Mouse (Mus musculus) adrenal gland, postnatal 36 days (tissue): ENCODE measurements around the gene Ell. TPM values are rescaled to one million over a fixed set of nuclear protein-coding genes. Genes with fewer than 3 reads are reported as not detected.
"Not testable (repeated sequence)": the region's sequence is repeated elsewhere in the genome, so short reads cannot be mapped to it uniquely, and the experiment has no call there.

Experiments used
- DNase-seq, 2 experiments: peaks; one replicate each; pipeline ENCODE4 v3.0.0; 2021; ENCODE audit warnings: mixed read lengths in 1 of 2
- total RNA-seq, 2 experiments: library from RNA; stranded (reverse); gene quantifications; 2 replicates each; pipeline ENCODE4 v1.2.3; 2021

Ell gene
- total RNA-seq, 2 experiments from 2014 or later = 22.3 to 25.3 TPM

DNA sequence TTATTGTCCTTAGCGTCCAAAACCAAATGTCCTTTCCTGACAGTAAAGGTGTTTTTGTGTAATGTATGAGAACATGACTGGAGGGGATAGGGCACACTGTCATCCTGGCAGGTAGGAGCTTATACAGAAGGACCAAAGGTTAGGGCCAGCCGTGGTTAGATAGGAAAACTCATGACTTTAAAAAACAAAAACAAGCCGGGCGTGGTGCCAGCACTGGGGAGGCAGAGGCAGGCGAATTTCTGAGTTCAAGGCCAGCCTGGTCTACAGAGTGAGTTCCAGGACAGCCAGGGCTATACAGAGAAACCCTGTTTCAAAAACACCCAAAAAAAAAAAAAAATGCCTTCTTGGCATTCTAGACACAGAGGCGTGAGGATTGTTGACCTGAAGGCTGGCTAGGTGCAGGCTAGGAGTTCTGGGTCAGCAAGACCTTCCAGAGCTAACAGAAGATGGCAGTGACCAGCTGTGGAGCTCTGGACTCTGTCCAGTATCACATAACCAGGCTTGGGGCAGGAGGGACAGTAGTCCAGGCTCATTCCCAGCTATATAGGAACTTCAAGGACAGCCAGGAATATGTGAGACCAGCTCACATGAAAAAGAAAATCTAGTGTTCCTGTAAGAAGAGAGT, 24.6 kb downstream of the Ell start:
- no peak for DNase-seq

DNA sequence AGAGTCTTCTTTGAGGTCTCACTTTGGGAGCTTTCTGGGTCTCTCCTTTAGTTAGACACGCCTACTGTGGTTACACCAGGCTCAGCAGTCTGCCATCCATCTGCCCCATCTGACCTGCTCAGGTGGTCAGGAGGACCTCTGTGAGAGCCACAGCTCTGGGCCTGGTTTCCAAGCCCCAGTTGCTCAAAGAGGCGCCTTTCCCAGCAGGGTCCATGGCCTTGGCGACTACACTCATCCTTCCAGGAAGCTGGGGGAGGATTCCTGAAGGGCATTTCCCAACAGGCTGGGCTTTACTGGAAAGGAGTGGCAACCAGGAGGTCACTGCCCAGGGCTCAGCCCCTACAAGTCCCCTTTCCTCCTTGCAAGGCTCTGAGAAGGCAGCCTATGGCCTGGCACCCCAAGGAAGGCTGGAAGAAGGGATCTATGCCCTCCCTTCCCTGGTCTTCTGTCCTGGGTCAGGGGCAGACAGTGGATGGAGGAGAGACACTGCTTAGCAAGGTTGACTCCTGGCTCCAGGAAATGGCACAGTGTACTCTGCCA, 25.5 kb downstream of the Ell start:
- DNase-seq = peak; percentile 43 to 66

DNA sequence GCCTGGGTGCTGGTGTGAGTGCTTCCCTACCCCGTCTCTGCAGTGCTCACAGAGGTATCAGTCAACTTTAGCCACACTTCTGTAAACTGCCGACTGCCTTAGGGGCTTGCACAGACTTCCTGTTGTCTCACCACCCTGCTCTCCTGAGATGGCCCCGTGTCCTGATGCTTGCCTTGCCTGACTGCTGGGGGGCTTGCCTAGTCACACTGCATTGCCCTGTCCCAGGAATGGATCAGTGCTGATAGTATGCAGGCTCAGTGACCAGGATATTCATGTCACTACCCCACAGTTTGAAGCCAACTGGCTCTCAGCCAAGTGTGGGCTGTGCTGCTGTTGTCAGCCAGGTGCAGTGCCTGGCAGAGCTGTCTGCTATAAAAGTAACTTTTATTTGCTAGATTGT, 26.3 kb downstream of the Ell start:
- DNase-seq = peak; percentile 50 to 62

DNA sequence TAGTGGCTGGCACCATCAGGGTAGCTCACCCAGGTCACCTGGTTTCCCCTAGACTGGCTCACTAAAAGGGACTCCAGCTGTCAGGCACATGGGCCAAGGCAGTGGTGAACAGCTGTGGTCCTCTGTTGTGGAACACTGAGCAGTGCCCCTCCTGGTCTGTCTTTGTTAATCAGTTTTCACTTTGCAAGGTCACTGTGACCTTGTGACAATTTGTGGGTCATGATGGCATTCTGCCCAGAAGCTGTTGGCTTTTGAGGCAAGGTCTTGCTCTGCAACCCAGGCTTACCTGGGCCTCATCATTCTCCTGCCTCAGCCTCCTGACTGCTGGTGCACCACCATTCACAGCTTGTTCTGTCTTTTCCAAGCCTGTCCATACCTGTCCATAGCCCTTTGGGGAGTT, 31.1 kb downstream of the Ell start:
- peak in 1 of 2 experiments; percentile 59 for DNase-seq

DNA sequence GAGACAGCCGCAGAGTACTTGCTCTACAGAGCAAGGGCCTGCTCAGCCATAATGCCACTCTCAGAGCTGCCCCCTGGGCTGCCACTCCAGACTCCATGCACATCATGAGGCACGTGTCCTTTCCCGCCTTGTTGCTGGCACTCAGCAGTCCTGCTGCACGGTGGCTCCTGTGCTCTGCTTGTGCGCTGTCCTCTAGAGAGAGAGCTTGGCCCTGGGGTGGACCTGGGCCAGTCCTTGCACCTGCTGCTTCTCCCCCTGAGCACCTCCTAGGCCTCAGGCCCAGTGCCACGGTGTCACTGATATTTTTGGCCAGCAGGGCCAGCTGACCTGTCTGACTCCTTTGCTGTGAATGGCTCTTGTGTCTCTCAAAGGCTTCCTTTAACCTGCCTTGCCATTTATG, 31.7 kb downstream of the Ell start:
- DNase-seq = no peak

DNA sequence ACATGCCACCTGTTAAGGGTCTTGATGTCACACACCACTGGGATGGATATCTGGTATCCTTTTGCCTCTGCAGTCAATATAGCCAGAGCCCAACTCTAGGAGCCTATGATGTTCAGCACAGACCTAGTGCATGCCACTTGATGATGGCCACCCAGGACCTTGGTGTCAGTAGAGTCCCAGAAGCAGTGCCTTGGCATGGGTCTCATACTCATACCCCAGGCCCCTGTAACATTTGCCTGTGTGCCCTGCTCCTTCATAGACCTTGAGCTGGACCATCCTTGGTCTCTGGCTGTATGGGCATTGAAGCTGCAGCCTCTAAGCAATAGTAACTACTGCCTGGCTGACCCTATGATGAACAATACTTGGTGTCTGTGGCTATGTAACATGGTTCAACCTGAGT, 35.0 kb downstream of the Ell start:
- DNase-seq = no peak

DNA sequence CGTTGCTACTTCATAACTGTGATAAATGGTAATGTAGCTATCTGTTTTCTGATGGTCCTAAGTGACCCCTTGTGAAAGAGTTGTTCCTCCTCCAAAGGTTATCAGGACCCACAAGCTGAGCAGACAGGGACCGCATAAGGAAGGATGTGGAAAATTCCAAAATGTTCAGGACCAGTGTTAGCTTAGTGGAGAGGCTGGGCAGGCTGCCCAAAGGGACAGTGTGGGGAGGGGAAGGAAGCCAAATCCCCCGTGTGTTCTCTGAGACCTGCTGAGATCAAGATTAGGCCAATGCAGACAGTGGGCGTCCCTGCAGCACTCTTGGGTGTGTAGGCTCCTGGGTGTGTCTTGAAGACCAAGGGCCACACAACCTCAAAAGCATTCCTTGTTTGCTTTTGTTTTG, 35.7 kb downstream of the Ell start:
- peak; percentile 78 to 84 for DNase-seq

DNA sequence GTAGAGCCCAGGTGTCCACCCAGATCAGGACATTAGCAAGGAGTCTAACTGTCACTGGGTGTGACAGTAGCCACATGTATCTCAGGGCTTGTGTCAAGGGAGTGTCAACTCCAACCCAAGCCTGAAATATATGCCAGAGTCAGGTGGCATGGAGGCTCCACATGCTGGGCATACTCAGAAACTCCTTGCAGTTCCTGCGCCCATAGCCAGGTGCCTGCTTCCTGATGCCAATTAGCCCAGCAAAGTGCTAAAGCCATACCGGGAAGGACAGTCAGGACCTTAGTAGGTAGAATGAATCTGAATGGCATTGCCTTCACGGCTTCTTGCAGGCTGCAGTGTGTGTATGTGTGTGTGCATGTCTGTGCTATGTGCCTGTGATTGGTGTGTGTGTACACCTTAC, 38.0 kb downstream of the Ell start:
- no peak for DNase-seq

DNA sequence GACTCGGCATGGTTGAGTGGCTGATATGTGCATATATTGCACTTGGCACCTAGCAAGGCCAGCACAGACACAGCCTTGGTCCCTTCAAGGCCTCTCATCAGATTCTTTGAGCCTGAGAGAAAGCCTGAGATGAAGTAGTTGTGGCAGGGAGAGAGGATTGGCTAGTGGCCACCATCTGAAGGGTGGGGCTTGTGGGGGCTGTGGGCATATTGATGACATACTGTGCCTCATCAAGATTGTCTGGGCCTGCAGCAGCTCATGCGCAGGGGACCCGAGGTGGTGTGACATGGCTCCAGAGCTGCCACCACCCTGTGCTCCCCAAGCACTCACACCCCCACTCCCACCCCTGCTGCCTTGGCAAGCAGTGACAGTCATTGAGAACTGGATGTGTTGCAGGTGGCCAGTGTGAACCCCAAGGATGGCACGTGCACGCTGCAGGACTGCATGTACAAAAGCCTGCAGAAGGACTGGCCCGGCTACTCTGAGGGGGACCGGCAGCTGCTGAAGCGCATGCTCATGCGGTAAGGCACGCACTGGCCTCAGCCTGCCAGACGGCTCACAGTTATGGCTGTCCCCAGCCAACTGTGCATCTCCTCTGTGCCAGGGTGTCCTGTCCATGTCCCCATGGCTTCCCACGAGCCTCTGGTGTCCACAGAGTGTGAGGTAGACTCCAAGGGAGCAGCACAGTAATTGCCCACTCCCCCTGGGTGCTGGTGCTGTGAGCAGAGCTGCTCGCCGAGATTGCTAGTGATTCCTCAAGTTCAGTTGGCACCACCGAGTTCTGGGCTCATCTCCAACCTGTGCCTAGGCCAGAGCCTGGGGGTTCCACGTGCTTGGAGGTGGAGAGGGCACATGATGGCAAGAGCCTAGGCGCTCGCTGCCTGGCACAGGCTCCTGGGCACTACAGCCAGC, 44.5 kb downstream of the Ell start:
- peak; percentile 73 to 76 for DNase-seq

DNA sequence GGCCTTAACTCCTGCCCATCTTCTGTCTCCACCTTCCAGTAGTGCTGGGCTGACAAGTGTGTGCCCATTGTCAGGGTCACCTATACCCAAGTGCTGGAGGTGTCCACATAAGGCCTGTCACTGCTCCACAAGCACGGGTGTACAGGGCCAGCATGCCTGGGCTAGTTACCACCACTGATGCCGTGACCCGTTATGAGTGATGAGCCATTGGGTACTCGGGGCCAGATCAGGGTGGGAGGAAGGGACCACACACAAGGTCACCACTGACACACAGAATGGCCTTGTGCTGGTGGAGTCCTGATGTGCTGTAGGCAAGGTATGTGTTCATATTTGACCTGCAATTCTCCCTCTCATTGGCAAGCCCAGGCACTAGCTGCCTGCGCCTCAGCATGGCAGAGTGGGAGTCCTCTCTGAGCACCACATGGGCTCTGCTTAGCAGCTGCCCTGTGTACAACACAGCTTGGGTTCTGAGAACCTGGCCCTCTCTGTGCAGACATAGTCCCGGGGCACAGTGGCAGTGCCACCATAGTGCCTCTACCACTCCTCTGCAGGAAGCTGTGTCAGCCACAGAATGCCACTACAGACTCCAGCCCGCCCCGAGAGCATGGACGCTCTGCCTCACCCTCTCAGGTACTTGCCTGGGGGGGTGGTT, 45.5 kb downstream of the Ell start:
- DNase-seq = peak in 1 of 2 experiments; percentile 74

DNA sequence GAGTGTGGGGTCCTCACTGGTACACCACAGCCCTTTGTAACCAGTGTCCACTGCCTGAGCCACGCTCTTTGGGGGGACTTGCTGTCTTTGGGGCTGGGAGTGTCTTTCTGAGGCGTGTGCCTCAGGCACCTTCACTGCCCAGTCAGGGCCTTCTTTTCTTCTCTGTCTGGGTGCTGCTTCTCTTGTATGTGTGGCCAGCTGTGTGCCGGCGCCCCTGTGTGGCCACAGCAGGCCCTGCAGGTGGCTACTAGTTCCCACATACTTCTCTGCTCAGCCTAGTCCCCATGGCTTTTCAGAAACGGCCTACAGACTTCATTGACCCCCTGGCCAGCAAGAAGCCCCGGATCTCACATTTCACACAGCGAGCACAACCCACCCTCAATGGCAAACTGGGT, 46.0 kb downstream of the Ell start:
- peak; percentile 79 to 83 for DNase-seq

DNA sequence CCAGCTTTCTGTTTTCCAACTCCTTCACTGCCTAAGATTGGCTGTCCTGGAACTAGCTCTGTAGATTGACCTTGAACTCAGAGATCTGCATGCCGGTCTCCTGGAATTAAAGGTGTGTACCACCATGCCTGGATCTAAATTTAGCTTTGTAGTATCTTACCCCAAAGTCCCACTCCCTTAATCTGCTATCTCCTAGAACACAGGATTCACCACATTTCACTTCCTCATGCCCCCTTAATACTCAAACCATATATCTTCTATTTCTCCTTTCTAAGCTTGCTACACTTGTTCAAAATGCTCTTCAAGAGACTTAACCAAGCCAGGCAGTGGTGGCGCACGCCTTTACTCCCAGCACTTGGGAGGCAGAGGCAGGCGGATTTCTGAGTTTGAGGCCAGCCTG, 48.7 kb downstream of the Ell start:
- DNase-seq = not testable (repeated sequence)

DNA sequence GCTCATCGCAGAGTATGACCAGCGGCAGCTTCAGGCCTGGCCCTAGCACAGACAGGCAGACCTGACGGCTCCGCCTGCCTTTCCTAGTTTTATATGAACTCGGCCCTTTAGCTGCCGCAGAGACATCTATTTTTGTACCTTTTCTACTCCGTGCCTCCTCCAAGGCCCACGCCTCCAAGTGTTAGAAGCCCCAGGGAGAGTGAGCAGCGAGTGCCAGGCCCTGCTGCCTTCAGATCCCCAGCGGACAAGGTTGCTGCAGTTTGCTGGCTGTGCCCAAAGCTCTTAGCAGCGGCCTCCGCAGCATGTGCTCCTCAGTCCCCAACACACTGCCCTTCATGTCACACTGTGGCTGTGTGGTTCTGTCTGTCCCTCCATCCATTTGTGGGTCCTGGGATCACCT, 52.3 kb downstream of the Ell start:
- peak in 1 of 2 experiments; percentile 46 for DNase-seq

DNA sequence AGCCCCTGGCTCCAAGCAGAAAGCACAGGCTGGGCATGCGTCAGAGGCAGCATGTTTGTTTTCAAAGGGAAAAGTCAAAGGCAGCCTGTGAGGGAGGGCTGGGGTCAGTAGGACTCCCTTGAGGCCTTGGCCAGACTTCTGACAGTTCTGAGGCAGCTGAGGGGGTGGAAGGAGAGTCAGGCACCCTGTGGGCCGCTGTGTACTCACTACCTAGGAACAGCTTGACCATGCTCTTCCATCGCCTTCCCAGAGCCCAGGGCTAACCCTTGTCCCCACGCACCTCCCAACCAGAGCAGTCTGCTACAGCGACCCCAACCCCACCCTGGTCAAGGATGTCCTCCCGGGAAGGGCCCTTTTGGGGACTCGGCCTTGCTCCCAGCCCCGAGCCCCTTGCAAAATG, 53.9 kb downstream of the Ell start:
- DNase-seq = peak; percentile 71 to 77

DNA sequence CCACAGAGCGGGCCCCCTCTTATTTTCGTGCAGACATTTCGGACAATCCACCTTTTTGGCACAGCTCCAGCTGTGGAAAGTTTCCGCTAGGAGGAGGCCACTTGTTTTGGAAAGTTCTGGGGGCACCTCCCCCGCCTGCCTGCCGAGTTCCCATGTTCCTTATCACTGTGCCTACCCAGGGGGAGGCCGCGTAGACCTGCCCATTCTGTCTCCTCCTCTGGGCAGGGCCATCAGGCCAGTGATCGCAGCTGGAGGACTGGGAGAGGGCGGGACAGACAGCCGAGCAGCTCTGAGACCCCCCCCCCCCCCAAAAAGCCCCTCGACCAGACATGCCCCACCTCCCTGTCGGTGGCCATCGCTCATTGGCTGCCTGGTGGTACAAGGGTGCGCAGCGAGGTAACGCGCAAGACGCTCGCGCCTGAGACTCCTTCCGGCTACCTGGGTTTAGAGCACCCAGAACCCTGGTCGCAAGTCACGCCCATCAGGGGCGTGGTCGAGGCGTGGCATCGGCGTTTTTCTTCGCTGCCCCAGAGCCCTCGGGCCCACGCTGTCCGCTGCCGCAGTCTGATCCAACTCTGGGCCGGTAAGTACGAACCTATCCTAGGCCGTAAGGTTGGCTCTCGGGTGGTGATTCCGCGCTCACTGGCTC, 54.8 kb downstream of the Ell start, which contains the start of gene Isyna1:
Isyna1 (plus strand) TSS at position 413 of the 649 bp plus-strand sequence.
- peak; percentile 93 to 95 for DNase-seq

DNA sequence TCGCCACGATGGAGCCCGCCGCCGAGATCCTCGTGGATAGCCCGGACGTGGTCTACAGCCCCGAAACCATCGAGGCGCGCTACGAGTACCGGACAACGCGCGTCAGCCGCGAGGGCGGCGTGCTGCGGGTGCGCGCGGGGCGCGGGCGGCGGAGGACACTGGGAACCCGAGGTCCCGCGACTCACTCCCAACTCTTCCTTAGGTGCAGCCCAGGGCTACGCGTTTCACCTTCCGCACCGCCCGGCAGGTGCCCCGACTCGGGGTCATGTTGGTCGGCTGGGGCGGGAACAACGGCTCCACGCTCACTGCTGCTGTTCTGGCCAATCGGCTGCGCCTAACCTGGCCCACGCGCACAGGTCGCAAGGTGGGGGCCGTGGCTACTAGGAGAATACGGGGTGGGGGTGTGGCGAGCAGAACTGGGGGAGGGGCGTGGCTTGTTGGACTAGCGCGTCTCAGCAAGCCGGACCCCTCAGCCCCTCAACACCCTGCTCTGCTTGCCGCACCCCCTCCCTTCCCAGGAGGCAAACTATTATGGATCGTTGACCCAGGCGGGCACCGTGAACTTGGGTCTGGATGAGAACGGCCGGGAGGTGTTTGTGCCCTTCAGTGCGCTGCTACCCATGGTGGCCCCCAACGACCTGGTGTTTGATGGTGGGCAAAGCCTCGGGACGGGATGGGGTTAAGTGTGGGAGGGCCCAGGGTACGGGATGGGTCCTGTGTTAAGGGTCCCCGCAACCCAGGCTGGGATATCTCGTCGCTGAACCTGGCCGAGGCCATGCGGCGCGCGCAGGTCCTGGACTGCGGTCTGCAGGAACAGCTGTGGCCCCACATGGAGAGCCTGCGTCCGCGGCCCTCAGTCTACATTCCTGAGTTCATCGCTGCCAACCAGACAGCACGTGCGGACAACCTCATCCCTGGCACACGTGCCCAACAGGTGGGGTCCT, 55.6 kb downstream of the Ell start:
- peak in 1 of 2 experiments; percentile 69 for DNase-seq

DNA sequence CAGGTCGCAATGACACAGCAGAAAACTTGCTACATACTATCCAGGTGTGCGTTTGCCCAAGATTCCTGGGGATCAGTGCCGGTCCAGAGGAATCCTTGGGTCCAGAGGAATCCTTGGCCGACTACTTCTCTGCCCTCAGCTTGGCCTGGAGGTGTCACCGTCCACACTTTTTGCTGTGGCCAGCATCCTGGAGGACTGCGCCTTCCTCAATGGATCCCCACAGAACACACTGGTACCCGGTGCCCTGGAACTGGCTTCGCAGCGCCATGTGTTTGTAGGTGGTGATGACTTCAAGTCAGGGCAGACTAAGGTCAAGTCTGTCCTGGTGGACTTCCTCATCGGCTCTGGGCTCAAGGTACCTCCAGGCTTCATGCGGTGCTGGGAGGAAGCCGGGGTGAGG, 56.6 kb downstream of the Ell start:
- no peak for DNase-seq

DNA sequence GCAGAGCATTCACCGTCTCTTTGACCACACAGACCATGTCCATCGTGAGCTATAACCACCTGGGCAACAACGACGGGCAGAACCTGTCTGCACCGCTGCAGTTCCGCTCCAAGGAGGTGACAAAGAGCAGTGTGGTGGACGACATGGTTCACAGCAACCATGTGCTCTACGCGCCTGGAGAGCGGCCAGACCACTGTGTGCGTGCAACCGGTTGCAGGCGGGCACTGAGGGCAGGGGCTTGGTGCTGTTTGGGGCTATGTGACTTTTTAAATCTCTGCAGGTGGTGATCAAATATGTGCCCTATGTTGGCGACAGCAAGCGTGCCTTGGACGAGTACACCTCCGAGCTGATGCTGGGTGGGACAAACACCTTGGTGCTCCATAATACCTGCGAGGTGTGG, 57.0 kb downstream of the Ell start:
- DNase-seq = no peak

DNA sequence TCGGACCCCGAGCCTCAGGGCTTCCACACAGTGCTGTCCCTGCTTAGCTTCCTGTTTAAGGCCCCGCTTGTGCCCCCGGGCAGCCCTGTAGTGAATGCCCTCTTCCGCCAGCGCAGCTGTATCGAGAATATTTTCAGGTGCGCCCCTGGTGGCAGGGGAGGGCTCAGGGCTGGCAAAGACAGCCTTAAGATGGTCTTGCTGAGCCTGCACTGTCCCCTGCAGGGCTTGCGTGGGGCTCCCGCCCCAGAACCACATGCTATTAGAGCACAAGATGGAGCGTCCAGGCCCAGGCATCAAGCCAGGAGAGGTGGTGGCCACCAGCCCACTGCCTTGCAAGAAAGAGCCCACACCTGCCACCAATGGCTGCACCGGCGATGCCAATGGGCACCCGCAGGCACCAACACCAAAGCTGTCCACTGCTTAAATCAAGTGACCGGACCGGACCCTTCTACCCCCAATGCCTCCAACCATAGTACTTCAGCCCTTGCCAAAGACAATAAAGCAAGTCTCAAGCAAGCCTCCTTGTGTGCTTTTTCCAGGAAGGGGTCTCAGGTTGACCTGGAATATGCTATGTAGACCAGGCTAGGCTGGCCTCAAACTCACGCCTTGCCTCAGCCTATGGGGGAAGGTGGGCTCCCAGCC, 57.6 kb downstream of the Ell start:
- no peak for DNase-seq
